Mouse (Mus musculus) myocyte (in vitro differentiated cells): ENCODE results near the gene Olfr295. TPM values are rescaled to one million over a fixed set of nuclear protein-coding genes. Genes with fewer than 3 reads are reported as not detected.

ENCODE experiments used
- H3K27me3 ChIP-seq: one replicate; pipeline ENCODE4 v1.6.1; 2011; ENCODE audit not compliant: control insufficient read depth, insufficient read depth, insufficient read length
- H3K36me3 ChIP-seq: one replicate; pipeline ENCODE4 v1.6.1; 2011; ENCODE audit not compliant: control insufficient read depth, insufficient read depth
- H3K4me2 ChIP-seq: one replicate; pipeline ENCODE4 v1.6.1; 2011; ENCODE audit warnings: low read depth, control low read depth
- H3K4me3 ChIP-seq: one replicate; pipeline ENCODE4 v1.5.1; 2011; ENCODE audit warnings: mild to moderate bottlenecking, control low read depth, moderate library complexity
- H3K79me2 ChIP-seq: one replicate; pipeline ENCODE4 v1.6.1; 2011; ENCODE audit not compliant: control insufficient read depth, insufficient read depth
- H3ac ChIP-seq: one replicate; pipeline ENCODE4 v1.6.1; 2011; ENCODE audit not compliant: control insufficient read depth, insufficient read length
- CEBPB ChIP-seq: IDR thresholded peaks from 2 replicates; pipeline ENCODE4 v1.6.1; 2011; ENCODE audit warnings: mild to moderate bottlenecking, moderate library complexity; ENCODE audit not compliant: poor library complexity, insufficient read depth, severe bottlenecking
- E2F4 ChIP-seq: IDR thresholded peaks from one replicate; pipeline ENCODE4 v1.6.1; 2011; ENCODE audit warnings: mild to moderate bottlenecking, control low read depth, moderate library complexity; ENCODE audit not compliant: insufficient read depth
- MAX ChIP-seq: IDR thresholded peaks from one replicate; pipeline ENCODE4 v1.6.1; 2011; ENCODE audit warnings: low read depth, mild to moderate bottlenecking, control low read depth
- MYOD1 ChIP-seq, 3 experiments: IDR thresholded peaks; one replicate each; pipeline ENCODE4 v1.6.1; 2011; ENCODE audit warnings: control low read depth in 2 of 3, low read depth in 2 of 3, mild to moderate bottlenecking in 2 of 3, moderate library complexity in 1 of 3; ENCODE audit not compliant: insufficient read length in 2 of 3, control insufficient read depth in 1 of 3
- MYOG ChIP-seq, 3 experiments: IDR thresholded peaks; one replicate each; pipeline ENCODE4 v1.6.1; 2011; ENCODE audit warnings: control low read depth in 2 of 3, low read depth in 2 of 3, mild to moderate bottlenecking in 2 of 3; ENCODE audit not compliant: insufficient read length in 2 of 3, control insufficient read depth in 1 of 3, insufficient read depth in 1 of 3
- POLR2A ChIP-seq: IDR thresholded peaks from one replicate; pipeline ENCODE4 v1.6.1; 2011; ENCODE audit warnings: low read depth, mild to moderate bottlenecking, control low read depth, moderate library complexity; ENCODE audit not compliant: insufficient read length
- POLR2AphosphoS2 ChIP-seq: IDR thresholded peaks from one replicate; pipeline ENCODE4 v1.6.1; 2011; ENCODE audit warnings: low read depth, control low read depth; ENCODE audit not compliant: insufficient read length
- REST ChIP-seq: IDR thresholded peaks from one replicate; pipeline ENCODE4 v1.6.1; 2011; ENCODE audit warnings: mild to moderate bottlenecking, control low read depth, moderate library complexity; ENCODE audit not compliant: insufficient read depth, insufficient read length
- SRF ChIP-seq: IDR thresholded peaks from one replicate; pipeline ENCODE4 v1.6.1; 2011; ENCODE audit warnings: low read depth; ENCODE audit not compliant: control insufficient read depth, insufficient read length
- TCF12 ChIP-seq: IDR thresholded peaks from one replicate; pipeline ENCODE4 v1.6.1; 2011; ENCODE audit warnings: mild to moderate bottlenecking, control low read depth; ENCODE audit not compliant: poor library complexity, insufficient read depth, severe bottlenecking
- TCF3 ChIP-seq: IDR thresholded peaks from one replicate; pipeline ENCODE4 v1.6.1; 2011; ENCODE audit warnings: low read depth, control low read depth; ENCODE audit not compliant: insufficient read length
- USF1 ChIP-seq: IDR thresholded peaks from one replicate; pipeline ENCODE4 v1.6.1; 2011; ENCODE audit warnings: low read depth, mild to moderate bottlenecking, control low read depth, moderate library complexity
- polyA plus RNA-seq: library from polyadenylated mRNA; unstranded; fragments of >200 nt; fragmentation: generic; extraction: Trizol; gene quantifications from one replicate; pipeline ENCODE4 v1.2.1, GENCODE M21; 2012; ENCODE audit warnings: missing spikeins

Gene Olfr295
- polyA plus RNA-seq: not detected

- no peak within 1 kb of the TSS for H3K4me3 ChIP-seq
- H3K79me2 ChIP-seq: no peaks in the 10 kb centered on the region
- H3K27me3 ChIP-seq: no peaks in the 10 kb centered on the region
- no peaks in the 10 kb centered on the region for H3K36me3 ChIP-seq
- no peak for TF ChIP-seq MYOD1 (IDR thresholded peaks at IDR 0.05; ENCODE audit: control insufficient read depth in 1 of 3, insufficient read length in 2 of 3, low read depth in 2 of 3)
- no peak for TF ChIP-seq MAX
- no peak for TF ChIP-seq REST
- no peak for TF ChIP-seq CEBPB
- no peak for TF ChIP-seq USF1
- TF ChIP-seq POLR2AphosphoS2: no peak
- no peak for TF ChIP-seq POLR2A
- TF ChIP-seq SRF: no peak
- no peak for TF ChIP-seq TCF3
- no peak for TF ChIP-seq TCF12
- TF ChIP-seq MYOG (IDR thresholded peaks at IDR 0.05; ENCODE audit: control insufficient read depth in 1 of 3, insufficient read depth in 1 of 3, insufficient read length in 2 of 3, low read depth in 2 of 3): no peak
- TF ChIP-seq E2F4: no peak
- no peak within 1 kb of the TSS for H3K4me2 ChIP-seq
- H3ac ChIP-seq: no peak within 1 kb of the TSS
These were observed at the start of gene Olfr295 for GRCm38 (mm10) chr7:86583562-86583961. Gene Olfr295 (plus strand): TSS chr7:86583862.

- TF ChIP-seq POLR2AphosphoS2 (no peak), MAX (no peak), USF1 (no peak), TCF3 (no peak), E2F4 (no peak), CEBPB (no peak), POLR2A (no peak), MYOD1 (IDR thresholded peaks at IDR 0.05; ENCODE audit: control insufficient read depth in 1 of 3, insufficient read length in 2 of 3, low read depth in 2 of 3) (no peak)
- Histone ChIP-seq H3K4me3 (no peak within 1 kb of the TSS), H3K79me2 (no peaks in the 10 kb centered on the region), H3ac (no peak within 1 kb of the TSS), H3K36me3 (no peaks in the 10 kb centered on the region), H3K27me3 (no peaks in the 10 kb centered on the region), H3K4me2 (no peak within 1 kb of the TSS)
These were observed 32.9 kb downstream of the Olfr295 start, which contains the start of gene Olfr294 for GRCm38 (mm10) chr7:86616543-86616942. Gene Olfr294 (minus strand): TSS chr7:86616643.

Other genes with a start within 250 kb of the Olfr295 start
- not detected for gene Olfr307, start 246.3 kb upstream of the Olfr295 start, polyA plus RNA-seq
- gene Olfr305, start 216.9 kb upstream of the Olfr295 start, polyA plus RNA-seq: not detected
- not detected for gene Olfr304, start 197.2 kb upstream of the Olfr295 start, polyA plus RNA-seq
- gene Olfr303, start 186.1 kb upstream of the Olfr295 start, polyA plus RNA-seq: not detected
- not detected for gene Olfr301, start 180.0 kb upstream of the Olfr295 start, polyA plus RNA-seq
- not detected for gene Olfr299, start 123.9 kb upstream of the Olfr295 start, polyA plus RNA-seq
- gene Olfr298, start 91.4 kb upstream of the Olfr295 start, polyA plus RNA-seq: not detected
- not detected for gene Olfr297, start 63.9 kb upstream of the Olfr295 start, polyA plus RNA-seq
- gene Olfr294, start 32.8 kb downstream of the Olfr295 start, polyA plus RNA-seq: not detected
- not detected for gene Olfr293, start 65.2 kb downstream of the Olfr295 start, polyA plus RNA-seq
- not detected for gene Olfr292, start 104.5 kb downstream of the Olfr295 start, polyA plus RNA-seq
- not detected for gene Folh1, start 192.1 kb downstream of the Olfr295 start, polyA plus RNA-seq
- not detected for gene Vmn2r77, start 211.2 kb downstream of the Olfr295 start, polyA plus RNA-seq